Mouse (Mus musculus) forebrain, embryonic 10.5 days (tissue): ENCODE data around the gene St8sia6. TPM values are rescaled to one million over a fixed set of nuclear protein-coding genes. Genes with fewer than 3 reads are reported as not detected.

Experiments
- DNase-seq: peaks from one replicate; pipeline ENCODE4 v3.0.0-alpha.2; 2017; ENCODE audit warnings: low spot score; ENCODE audit errors: extremely low spot score
- H3K27ac ChIP-seq: fragments of 300-500 bp; sonication (generic); 2 replicates; pipeline ENCODE4 v1.5.1; 2016; ENCODE audit warnings: mild to moderate bottlenecking
- H3K27me3 ChIP-seq: fragments of 300-500 bp; sonication (generic); 2 replicates; pipeline ENCODE4 v1.6.1; 2016; ENCODE audit warnings: mild to moderate bottlenecking; ENCODE audit not compliant: poor library complexity, severe bottlenecking
- H3K36me3 ChIP-seq: fragments of 300-500 bp; sonication (generic); replicated peaks from 2 replicates; pipeline ENCODE4 v1.6.1; 2016; ENCODE audit warnings: mild to moderate bottlenecking, moderate library complexity
- H3K4me1 ChIP-seq: fragments of 300-500 bp; sonication (generic); 2 replicates; pipeline ENCODE4 v1.6.1; 2016
- H3K4me3 ChIP-seq: fragments of 300-500 bp; sonication (generic); 2 replicates; pipeline ENCODE4 v1.5.1; 2016; ENCODE audit warnings: mild to moderate bottlenecking, moderate library complexity
- H3K9me3 ChIP-seq: fragments of 300-500 bp; sonication (generic); 2 replicates; pipeline ENCODE4 v1.6.1; 2016; ENCODE audit warnings: mild to moderate bottlenecking, moderate library complexity
- WGBS: fragments of 180-500 bp; shearing (Covaris S2); methylation state at CpG from one replicate; pipeline ENCODE4 v1.1.7; 2016; 5-methylcytosine and 5-hydroxymethylcytosine counted together
- polyA plus RNA-seq: library from polyadenylated mRNA; unstranded; fragments of >200 nt; fragmentation: Nextera tagmentation; extraction: Ambion mirVana; gene quantifications from 2 replicates; pipeline ENCODE4 v1.2.1, GENCODE M21; 2016

Gene St8sia6
- polyA plus RNA-seq, 1 experiment from 2014 or later: 0.37 TPM

GRCm38 (mm10) chr2:13750777-13751176 lies 43.1 kb downstream of the St8sia6 start:
- Histone ChIP-seq H3K9me3 (no peaks in the 10 kb centered on the region), H3K4me3 (no peak overlapping the region), H3K36me3 (no peaks in the 10 kb centered on the region), H3K27ac (no peak overlapping the region), H3K27me3 (no peaks in the 10 kb centered on the region), H3K4me1 (no peaks in the 10 kb centered on the region)
- WGBS: 86% methylated on average over 1 of the region's 1 CpGs
- DNase-seq: no peak

GRCm38 (mm10) chr2:13750089-13750488 lies 43.8 kb downstream of the St8sia6 start:
- Histone ChIP-seq H3K4me1 (no peaks in the 10 kb centered on the region), H3K36me3 (no peaks in the 10 kb centered on the region), H3K27ac (no peak overlapping the region), H3K27me3 (no peaks in the 10 kb centered on the region), H3K9me3 (no peaks in the 10 kb centered on the region), H3K4me3 (no peak overlapping the region)
- no peak for DNase-seq
- 87% methylated on average over 1 of the region's 1 CpGs for WGBS

DNA sequence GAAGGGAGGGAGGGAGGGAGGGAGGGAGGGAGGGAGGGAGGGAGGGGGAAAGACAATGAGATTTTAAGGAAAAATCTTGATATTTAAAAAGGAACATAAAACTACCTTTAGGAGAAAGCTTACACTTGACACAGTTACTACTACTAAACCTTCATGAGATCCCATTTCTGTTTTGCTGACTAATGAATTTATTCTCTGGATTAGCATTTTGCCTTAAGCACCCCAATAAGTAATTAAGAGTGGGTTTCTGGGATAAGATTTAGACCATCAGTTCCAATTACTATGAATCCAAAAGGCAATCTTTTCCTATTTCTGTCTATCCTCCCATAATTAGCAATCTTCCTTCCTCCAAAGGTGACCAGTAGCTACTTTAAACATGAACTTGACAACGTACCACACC lies 44.7 kb downstream of the St8sia6 start:
- H3K4me3 ChIP-seq: no peak overlapping the region
- WGBS: 92% methylated on average over 1 of the region's 1 CpGs

GRCm38 (mm10) chr2:13747576-13747975 lies 46.3 kb downstream of the St8sia6 start:
- no peak for DNase-seq
- no peaks in the 10 kb centered on the region for H3K36me3 ChIP-seq
- H3K9me3 ChIP-seq: no peaks in the 10 kb centered on the region
- WGBS: 95% methylated on average over 1 of the region's 1 CpGs
- H3K27ac ChIP-seq: no peak overlapping the region
- no peak overlapping the region for H3K4me3 ChIP-seq
- no peaks in the 10 kb centered on the region for H3K27me3 ChIP-seq
- H3K4me1 ChIP-seq: no peaks in the 10 kb centered on the region

More for the DNA sequence above, 44.7 kb downstream of the St8sia6 start:
- Histone ChIP-seq H3K27ac (no peak overlapping the region), H3K4me1 (no peaks in the 10 kb centered on the region), H3K27me3 (no peaks in the 10 kb centered on the region), H3K36me3 (no peaks in the 10 kb centered on the region), H3K9me3 (no peaks in the 10 kb centered on the region)
- no peak for DNase-seq

- no peak overlapping the region for H3K4me3 ChIP-seq
- WGBS: 92% methylated on average over 1 of the region's 1 CpGs
- H3K27me3 ChIP-seq: no peaks in the 10 kb centered on the region
- H3K36me3 ChIP-seq: no peaks in the 10 kb centered on the region
- H3K27ac ChIP-seq: no peak overlapping the region
- DNase-seq: no peak
- H3K4me1 ChIP-seq: no peaks in the 10 kb centered on the region
- no peaks in the 10 kb centered on the region for H3K9me3 ChIP-seq
Measured at GRCm38 (mm10) chr2:13746023-13746422, 47.8 kb downstream of the St8sia6 start.

DNA sequence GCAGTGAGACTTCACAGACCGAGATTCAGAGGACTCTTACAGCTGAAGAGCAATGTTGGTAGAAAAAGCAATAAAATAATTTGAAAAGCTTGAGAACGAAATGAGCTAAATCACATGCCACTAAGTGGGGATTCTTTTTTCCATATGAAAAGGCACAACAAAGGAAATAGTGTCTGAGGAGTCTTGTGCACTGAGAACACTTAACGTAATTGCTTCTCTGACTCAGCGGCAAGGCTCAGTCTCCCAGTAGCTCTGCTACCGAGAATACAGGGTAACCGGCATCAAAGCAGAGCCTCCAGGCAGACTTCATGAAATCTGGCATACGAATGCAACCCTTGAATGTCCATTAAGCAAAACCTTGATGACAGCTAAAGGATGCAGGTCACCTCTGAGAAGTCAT lies 55.2 kb downstream of the St8sia6 start:
- Histone ChIP-seq H3K36me3 (no peaks in the 10 kb centered on the region), H3K27ac (no peak overlapping the region), H3K4me1 (no peaks in the 10 kb centered on the region), H3K4me3 (no peak overlapping the region), H3K9me3 (no peaks in the 10 kb centered on the region), H3K27me3 (no peaks in the 10 kb centered on the region)
- DNase-seq: no peak
- 84% methylated on average over 7 of the region's 7 CpGs for WGBS

GRCm38 (mm10) chr2:13727901-13728300 lies 66.0 kb downstream of the St8sia6 start:
- no peak overlapping the region for H3K4me3 ChIP-seq
- H3K9me3 ChIP-seq: no peaks in the 10 kb centered on the region
- 81% methylated on average over 2 of the region's 2 CpGs for WGBS
- no peaks in the 10 kb centered on the region for H3K36me3 ChIP-seq
- no peak for DNase-seq
- H3K4me1 ChIP-seq: no peaks in the 10 kb centered on the region
- H3K27ac ChIP-seq: no peak overlapping the region
- H3K27me3 ChIP-seq: no peaks in the 10 kb centered on the region

DNA sequence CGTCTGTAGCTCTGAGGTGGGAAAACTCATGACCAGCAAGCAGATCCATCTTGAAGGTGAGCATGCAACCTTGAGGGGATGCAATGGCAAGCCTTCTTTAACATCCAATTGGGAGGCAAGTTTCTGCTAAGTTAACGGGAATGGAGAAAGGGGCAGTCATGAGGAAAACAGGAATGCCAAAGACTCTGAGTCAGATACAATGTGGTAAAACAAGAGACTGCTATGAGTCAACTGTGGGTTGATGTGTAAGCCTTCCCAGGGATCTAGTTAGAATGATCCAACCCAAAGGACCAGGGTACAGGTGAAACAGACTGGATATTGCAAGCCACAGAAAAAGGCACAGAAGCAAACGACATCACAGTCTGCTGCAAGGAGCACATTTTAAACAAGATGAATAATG lies 68.3 kb downstream of the St8sia6 start:
- WGBS: 84% methylated on average over 3 of the region's 3 CpGs
- Histone ChIP-seq H3K36me3 (no peaks in the 10 kb centered on the region), H3K4me3 (no peak overlapping the region), H3K4me1 (no peaks in the 10 kb centered on the region), H3K27me3 (no peaks in the 10 kb centered on the region), H3K27ac (no peak overlapping the region), H3K9me3 (no peaks in the 10 kb centered on the region)
- no peak for DNase-seq

- Histone ChIP-seq H3K9me3 (no peaks in the 10 kb centered on the region), H3K27me3 (no peaks in the 10 kb centered on the region), H3K4me3 (no peak overlapping the region), H3K36me3 (no peaks in the 10 kb centered on the region), H3K4me1 (no peaks in the 10 kb centered on the region), H3K27ac (no peak overlapping the region)
- 81% methylated on average over 4 of the region's 4 CpGs for WGBS
- DNase-seq: no peak
Measured at GRCm38 (mm10) chr2:13722241-13722640, 71.6 kb downstream of the St8sia6 start.

DNA sequence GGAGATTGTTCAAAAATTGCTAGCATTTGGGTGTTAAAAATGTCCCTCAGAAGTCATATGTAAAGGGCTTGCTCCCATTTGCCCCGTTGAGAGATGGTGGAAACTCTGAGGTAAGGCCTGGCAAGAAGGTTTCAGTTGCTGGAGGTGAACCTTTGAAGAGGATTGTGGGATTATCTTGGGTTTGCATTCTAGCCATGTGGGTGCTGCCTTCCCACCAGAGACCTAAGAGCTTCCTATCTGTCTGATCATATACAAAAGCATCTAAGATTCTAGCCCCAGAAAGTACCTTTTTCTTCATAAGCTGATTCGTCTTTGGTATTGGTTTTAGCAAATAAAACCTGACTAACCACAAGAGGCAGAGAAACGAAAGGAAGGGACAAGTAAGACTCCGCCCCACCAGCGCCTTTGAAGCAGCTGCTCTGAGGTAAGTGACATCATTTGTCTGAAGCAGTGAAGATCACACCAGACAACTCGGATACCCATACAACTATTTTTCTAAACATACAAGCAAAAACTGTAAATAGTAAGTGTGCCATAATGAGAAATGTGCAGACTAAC lies 75.2 kb downstream of the St8sia6 start:
- Histone ChIP-seq H3K4me1 (no peaks in the 10 kb centered on the region), H3K27ac (no peak overlapping the region)
- WGBS: 85% methylated on average over 6 of the region's 6 CpGs

DNA sequence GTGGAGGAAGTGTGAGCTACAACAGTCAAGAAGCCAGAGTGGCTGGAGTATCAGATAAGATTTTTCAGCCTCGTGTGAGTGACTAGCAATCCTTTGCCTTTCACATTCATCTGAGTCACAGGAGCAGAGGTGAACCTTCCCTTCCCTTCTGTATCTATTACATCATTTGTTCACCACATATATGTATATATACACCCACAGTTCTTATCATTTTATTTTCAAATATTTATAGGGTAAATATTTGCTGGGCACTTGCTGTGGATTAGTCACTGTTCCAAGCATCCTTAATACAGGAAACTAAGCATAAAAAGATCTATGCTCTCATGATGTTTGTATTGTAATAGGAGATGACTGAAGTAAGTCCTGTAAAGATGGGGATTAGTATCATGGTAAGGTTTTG lies 85.1 kb downstream of the St8sia6 start:
- H3K27me3 ChIP-seq: no peaks in the 10 kb centered on the region
- no peak overlapping the region for H3K4me3 ChIP-seq
- no peak overlapping the region for H3K27ac ChIP-seq
- H3K9me3 ChIP-seq: no peaks in the 10 kb centered on the region
- no peaks in the 10 kb centered on the region for H3K36me3 ChIP-seq
- DNase-seq: no peak
- WGBS: 78% methylated on average over 1 of the region's 1 CpGs
- no peaks in the 10 kb centered on the region for H3K4me1 ChIP-seq

More for the DNA sequence above, 75.2 kb downstream of the St8sia6 start:
- H3K9me3 ChIP-seq: no peaks in the 10 kb centered on the region
- H3K4me3 ChIP-seq: no peak overlapping the region
- no peaks in the 10 kb centered on the region for H3K36me3 ChIP-seq
- no peaks in the 10 kb centered on the region for H3K27me3 ChIP-seq
- DNase-seq: no peak

DNA sequence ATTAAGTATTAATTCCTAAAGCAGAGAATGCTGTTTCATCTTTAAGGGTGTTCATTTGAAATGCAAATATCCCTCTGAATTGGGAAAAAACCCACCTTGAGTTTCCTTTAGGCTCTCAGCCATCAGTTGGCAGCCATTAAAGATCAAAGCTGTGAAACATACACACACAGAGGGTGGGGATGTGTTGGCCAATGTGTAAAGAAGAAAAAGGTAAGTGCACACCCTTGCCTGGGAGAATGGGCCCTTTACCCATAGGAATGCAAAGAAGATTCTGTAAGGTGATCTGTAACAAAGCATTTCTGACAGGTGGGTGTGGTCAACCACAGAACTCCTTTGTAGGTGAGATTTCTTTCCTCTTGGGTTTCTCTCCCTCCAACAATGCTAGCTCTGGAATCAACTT lies 96.3 kb downstream of the St8sia6 start:
- Histone ChIP-seq H3K27me3 (no peaks in the 10 kb centered on the region), H3K36me3 (no peaks in the 10 kb centered on the region), H3K9me3 (no peaks in the 10 kb centered on the region), H3K4me1 (no peaks in the 10 kb centered on the region), H3K27ac (no peak overlapping the region), H3K4me3 (no peak overlapping the region)
- no peak for DNase-seq

GRCm38 (mm10) chr2:13694417-13694816 lies 99.4 kb downstream of the St8sia6 start:
- no peak overlapping the region for H3K4me3 ChIP-seq
- H3K27ac ChIP-seq: no peak overlapping the region
- whole genome bisulfite sequencing: 78% methylated on average over 2 of the region's 2 CpGs
- H3K36me3 ChIP-seq: no peaks in the 10 kb centered on the region
- DNase-seq: no peak
- H3K4me1 ChIP-seq: no peaks in the 10 kb centered on the region
- H3K27me3 ChIP-seq: no peaks in the 10 kb centered on the region
- H3K9me3 ChIP-seq: no peaks in the 10 kb centered on the region

DNA sequence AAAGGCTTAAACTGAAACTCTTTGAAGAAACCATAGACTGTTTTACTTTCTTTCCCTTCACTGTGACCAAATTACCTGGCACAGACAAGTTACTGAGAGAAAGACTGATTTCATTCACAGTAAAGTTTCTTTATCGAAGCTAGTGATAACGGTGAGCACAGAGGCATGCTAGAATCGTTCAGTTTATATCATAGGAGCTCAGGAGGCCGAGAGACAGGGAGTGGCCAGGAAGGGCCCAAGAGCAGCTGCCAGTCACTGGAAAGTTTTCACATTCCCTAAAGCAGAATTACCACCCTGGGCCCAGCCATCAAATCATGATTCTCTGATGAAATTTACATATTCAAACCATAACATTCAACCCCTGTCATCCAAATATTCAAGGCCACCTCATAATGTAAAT lies 109.5 kb downstream of the St8sia6 start:
- 90% methylated on average over 4 of the region's 4 CpGs for WGBS

More for the DNA sequence above, 109.5 kb downstream of the St8sia6 start:
- Histone ChIP-seq H3K27me3 (no peaks in the 10 kb centered on the region), H3K27ac (no peak overlapping the region), H3K36me3 (no peaks in the 10 kb centered on the region), H3K4me1 (no peaks in the 10 kb centered on the region), H3K9me3 (no peaks in the 10 kb centered on the region), H3K4me3 (no peak overlapping the region)
- no peak for DNase-seq
